Mouse (Mus musculus): Measurements from ENCODE around the gene Upk3a. TPM values are rescaled to one million over a fixed set of nuclear protein-coding genes. Genes with fewer than 3 reads are reported as not detected.

The Upk3a gene
- polyA plus RNA-seq, 1 experiment from 2014 or later, result 2.1 TPM

DNA sequence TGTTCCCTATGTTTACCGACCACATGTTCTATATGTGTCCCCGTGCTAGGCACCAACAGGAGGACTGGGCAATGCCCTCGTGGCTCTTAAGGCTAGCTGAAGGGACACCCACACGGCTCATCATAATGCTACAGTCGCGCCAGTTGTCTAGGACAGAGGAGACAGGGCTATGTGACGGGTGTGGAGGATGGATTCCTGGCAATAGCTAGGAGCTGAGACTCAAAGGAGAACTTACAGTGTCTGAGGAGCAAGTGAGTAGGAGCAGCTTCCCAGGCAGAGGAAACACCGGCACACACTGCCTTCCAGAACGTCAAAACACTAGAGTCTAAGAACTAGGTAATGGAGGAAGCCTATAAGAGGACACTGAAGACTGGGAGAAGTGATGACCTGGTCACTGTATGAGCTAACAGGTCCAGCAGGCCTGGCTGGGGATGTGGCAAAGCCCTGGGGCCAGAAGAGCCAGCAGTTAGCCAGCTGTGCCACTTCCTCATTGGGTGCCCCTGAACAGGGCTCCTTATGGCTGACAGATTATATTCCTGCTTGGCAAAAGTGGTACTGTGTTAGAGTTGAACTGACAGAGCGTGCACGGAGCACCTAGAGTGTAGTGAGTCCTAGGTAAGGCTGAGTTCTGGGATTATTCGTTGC, 31.3 kb upstream of the Upk3a start:
- 88% methylated on average over 12 of the region's 12 CpGs for WGBS
- Histone ChIP-seq H3K4me2 (ENCODE audit: low read length) (no peak overlapping the region), H3K9ac (ENCODE audit: low read length) (no peak overlapping the region), H3K36me3 (ENCODE audit: control insufficient read depth, insufficient read depth, low read length) (no peaks in the 10 kb centered on the region), H3K4me1 (replicated peaks; ENCODE audit: control insufficient read depth, insufficient read depth, low read length) (peaks cover 13% of the 10 kb centered on the region), H3K27me3 (replicated peaks; ENCODE audit: control insufficient read depth, insufficient read depth, low read length) (0 out of 2 replicates have a peak, but pooled peaks cover 6% of the 10 kb centered on the region), H3K27ac (ENCODE audit: low read depth) (no peak overlapping the region), H3K9me3 (ENCODE audit: control insufficient read depth, low read length) (no peaks in the 10 kb centered on the region), H3K4me3 (ENCODE audit: low read depth, low read length) (no peak overlapping the region)
- DNase-seq (ENCODE audit: low spot score) (no peak), ATAC-seq (replicated peaks; ENCODE audit: low FRiP score, low TSS enrichment, low read depth) (no peak)

DNA sequence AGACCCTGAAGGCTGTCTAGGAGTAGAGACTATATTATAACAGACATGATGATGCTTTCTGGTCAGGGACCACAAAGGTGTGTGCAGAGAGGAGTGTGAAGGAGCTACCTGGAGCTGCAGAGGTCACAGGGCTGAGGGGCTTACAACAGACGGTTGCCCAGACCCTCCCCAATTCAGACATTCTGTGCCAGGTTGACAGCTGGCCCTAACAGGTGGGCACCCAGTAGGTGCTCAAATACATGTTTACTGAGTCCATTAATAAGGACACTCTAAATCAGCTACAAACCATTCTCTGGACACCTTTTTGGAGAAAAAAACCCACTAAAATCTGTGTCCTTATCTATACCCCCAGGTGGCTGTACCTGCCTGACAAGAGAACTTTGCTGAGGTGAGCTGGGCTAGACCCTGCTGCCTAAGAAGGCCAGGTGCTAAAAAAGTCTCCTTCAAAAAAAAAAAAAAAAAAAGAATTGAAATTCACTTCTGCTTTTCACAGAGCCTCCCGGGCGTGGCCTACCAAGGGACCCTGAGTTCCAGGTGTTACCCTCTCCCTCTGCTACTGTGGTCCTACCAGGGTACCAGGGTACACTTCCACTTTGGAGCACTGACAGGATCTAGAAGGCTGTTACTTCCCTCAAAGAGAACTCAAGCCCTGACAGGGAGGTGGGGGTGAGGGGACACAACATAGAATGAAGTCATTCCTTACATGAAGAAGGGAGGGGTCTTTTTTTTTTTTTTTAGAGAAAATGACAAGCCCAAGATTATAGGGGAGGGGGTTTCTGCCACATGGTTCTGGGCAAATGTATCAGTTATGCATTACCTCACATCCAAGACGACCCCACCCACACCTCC, 30.5 kb upstream of the Upk3a start:
- no peaks in the 10 kb centered on the region for H3K36me3 ChIP-seq (ENCODE audit: control insufficient read depth, insufficient read depth, low read length)
- no peak for ATAC-seq (replicated peaks; ENCODE audit: low FRiP score, low TSS enrichment, low read depth)
- no peak for DNase-seq (ENCODE audit: low spot score)
- peak overlapping the region; percentile 76 for H3K4me3 ChIP-seq (ENCODE audit: low read depth, low read length)
- no peak overlapping the region for H3K27ac ChIP-seq (ENCODE audit: low read depth)
- peak overlapping the region; percentile 86 for H3K9ac ChIP-seq (ENCODE audit: low read length)
- 0 out of 2 replicates have a peak, but pooled peaks cover 6% of the 10 kb centered on the region for H3K27me3 ChIP-seq (replicated peaks; ENCODE audit: control insufficient read depth, insufficient read depth, low read length)
- peaks cover 13% of the 10 kb centered on the region for H3K4me1 ChIP-seq (replicated peaks; ENCODE audit: control insufficient read depth, insufficient read depth, low read length)
- WGBS, result 72% methylated on average over 4 of the region's 4 CpGs
- no peaks in the 10 kb centered on the region for H3K9me3 ChIP-seq (ENCODE audit: control insufficient read depth, low read length)
- H3K4me2 ChIP-seq (ENCODE audit: low read length), result peak overlapping the region; percentile 87

DNA sequence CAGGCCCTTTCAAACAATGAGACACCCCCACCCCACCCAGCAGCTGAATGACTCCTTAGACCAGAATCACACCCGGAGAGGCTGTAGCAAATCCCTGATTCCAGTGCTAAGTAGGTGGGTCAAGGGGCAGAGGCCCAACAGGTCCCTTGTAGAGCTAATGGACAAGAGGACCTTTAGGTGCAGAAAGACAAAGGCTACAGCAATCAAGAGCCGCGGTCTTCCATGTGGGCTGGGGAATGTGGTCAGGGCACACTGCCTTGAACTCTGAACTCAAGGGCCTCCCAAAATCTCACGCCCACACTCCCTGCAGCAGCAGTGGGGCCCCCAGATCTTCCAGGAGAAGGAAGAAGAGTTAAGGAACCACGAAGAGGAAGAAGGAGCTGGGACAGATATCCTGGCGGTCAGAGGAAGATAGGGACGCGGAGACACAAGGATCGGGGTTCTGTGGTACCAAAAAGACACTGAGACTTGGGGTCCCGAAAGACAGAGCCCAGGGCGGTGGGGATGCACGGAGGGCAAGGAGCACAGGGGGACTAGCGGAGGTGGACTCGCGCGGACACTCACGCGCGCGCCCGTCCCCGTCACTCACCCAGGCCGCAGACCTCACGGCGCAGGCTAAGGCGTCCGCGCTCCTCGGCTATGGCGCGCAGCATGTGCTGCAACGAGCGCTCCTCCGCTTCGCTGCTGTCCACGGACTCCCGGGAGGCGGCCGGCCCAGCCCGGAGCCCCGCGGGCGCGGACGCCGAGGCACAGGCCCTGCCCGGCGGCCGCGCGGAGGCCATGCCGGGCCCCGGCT, 29.7 kb upstream of the Upk3a start:
- peak overlapping the region; percentile 57; the same call in 1 of the 2 replicates for H3K27ac ChIP-seq (ENCODE audit: low read depth)
- ATAC-seq (replicated peaks; ENCODE audit: low FRiP score, low TSS enrichment, low read depth) (peak; percentile 55), DNase-seq (ENCODE audit: low spot score) (peak; percentile 80)
- H3K4me3 ChIP-seq (ENCODE audit: low read depth, low read length), result peak overlapping the region; percentile 76
- WGBS, result under 1% methylated on average over 48 of the region's 53 CpGs
- peak overlapping the region; percentile 87 for H3K4me2 ChIP-seq (ENCODE audit: low read length)
- H3K36me3 ChIP-seq (ENCODE audit: control insufficient read depth, insufficient read depth, low read length), result no peaks in the 10 kb centered on the region
- H3K27me3 ChIP-seq (replicated peaks; ENCODE audit: control insufficient read depth, insufficient read depth, low read length), result 0 out of 2 replicates have a peak, but pooled peaks cover 6% of the 10 kb centered on the region
- peaks cover 13% of the 10 kb centered on the region for H3K4me1 ChIP-seq (replicated peaks; ENCODE audit: control insufficient read depth, insufficient read depth, low read length)
- peak overlapping the region; percentile 86 for H3K9ac ChIP-seq (ENCODE audit: low read length)
- H3K9me3 ChIP-seq (ENCODE audit: control insufficient read depth, low read length), result no peaks in the 10 kb centered on the region

DNA sequence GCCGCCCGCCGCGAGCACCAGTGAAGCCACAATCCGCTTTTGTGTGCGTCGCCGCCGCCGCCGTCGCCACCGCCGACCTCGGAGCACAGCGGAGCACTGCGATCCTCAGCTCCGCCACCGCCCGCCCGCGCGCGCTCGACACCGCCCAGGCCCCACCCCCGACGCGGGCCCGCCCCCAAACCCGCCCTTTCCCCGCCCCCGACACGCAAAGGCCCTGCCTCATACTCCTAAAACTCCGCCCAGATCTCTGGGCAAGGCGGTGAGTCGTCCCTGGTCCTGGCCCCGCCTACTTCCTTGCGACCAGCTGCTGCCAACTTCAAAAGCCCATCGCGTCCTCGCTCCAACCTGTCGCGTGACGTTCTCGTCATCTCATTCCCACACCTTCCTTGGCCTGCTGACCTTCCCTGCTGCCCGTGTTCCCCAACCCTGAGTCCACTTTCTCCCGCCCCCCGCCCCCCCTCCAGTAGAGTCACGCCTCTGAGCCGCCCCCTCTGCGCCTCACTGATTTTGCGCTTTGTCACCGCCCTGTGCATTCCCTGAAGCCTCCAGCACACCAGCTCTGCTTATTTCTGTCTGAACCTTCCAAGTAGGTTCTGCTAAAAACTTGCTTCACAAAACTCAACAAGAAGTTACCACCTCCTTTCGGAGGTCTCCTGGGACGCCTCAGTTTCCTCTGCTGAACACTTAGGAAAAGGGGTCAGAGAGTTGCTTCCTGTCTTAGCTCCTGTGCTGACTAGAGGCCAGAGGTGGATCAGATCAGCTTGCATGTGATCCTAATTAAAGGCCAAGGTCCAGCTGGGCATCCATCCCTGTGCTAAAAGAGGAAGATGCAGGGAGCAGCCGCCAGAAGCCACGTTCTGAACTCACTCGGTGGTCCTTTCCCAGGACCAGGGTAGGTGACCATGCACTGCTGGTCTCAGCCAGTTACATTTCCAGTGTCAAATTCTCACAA, 28.8 kb upstream of the Upk3a start, which contains the start of gene 5031439G07Rik:
5031439G07Rik (minus strand) TSS at position 678 of the 952 bp plus-strand sequence.
- peak within 1 kb of the TSS; percentile 76 for H3K4me3 ChIP-seq (ENCODE audit: low read depth, low read length)
- H3K36me3 ChIP-seq (ENCODE audit: control insufficient read depth, insufficient read depth, low read length), result no peaks in the 10 kb centered on the region
- ATAC-seq (replicated peaks; ENCODE audit: low FRiP score, low TSS enrichment, low read depth) (peak; percentile 91), DNase-seq (ENCODE audit: low spot score) (peak; percentile 98)
- peak within 1 kb of the TSS; percentile 86 for H3K9ac ChIP-seq (ENCODE audit: low read length)
- WGBS, result 2% methylated on average over 42 of the region's 59 CpGs
- no peaks in the 10 kb centered on the region for H3K9me3 ChIP-seq (ENCODE audit: control insufficient read depth, low read length)
- peak within 1 kb of the TSS; percentile 87 for H3K4me2 ChIP-seq (ENCODE audit: low read length)
- peaks cover 13% of the 10 kb centered on the region for H3K4me1 ChIP-seq (replicated peaks; ENCODE audit: control insufficient read depth, insufficient read depth, low read length)
- 0 out of 2 replicates have a peak, but pooled peaks cover 6% of the 10 kb centered on the region for H3K27me3 ChIP-seq (replicated peaks; ENCODE audit: control insufficient read depth, insufficient read depth, low read length)
- peak within 1 kb of the TSS; percentile 67 for H3K27ac ChIP-seq (ENCODE audit: low read depth)

DNA sequence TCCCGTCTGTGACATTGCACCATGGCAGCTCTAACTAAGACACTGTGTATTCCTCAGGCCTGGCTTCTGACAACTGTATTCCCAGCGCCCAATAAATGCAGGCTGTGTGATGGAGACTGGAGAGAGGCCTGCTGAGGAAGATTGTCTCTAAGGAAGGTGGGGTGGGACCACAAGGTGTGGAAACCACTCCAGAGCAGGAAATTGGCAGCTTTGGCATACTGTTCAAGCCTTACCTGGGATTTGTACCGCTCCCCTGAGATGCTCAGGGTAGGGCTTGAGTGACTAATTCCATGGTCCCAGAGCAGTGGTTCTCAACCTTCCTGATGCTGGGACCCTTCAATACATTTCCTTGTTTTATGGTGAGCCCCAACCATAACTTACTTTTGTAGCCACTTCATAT, 27.8 kb upstream of the Upk3a start:
- no peak for DNase-seq (ENCODE audit: low spot score)
- Histone ChIP-seq H3K9me3 (ENCODE audit: control insufficient read depth, low read length) (no peaks in the 10 kb centered on the region), H3K27me3 (replicated peaks; ENCODE audit: control insufficient read depth, insufficient read depth, low read length) (0 out of 2 replicates have a peak, but pooled peaks cover 6% of the 10 kb centered on the region), H3K4me2 (ENCODE audit: low read length) (no peak overlapping the region), H3K4me1 (replicated peaks; ENCODE audit: control insufficient read depth, insufficient read depth, low read length) (peaks cover 13% of the 10 kb centered on the region), H3K9ac (ENCODE audit: low read length) (no peak overlapping the region), H3K27ac (ENCODE audit: low read depth) (no peak overlapping the region), H3K4me3 (ENCODE audit: low read depth, low read length) (no peak overlapping the region), H3K36me3 (ENCODE audit: control insufficient read depth, insufficient read depth, low read length) (no peaks in the 10 kb centered on the region)
- 63% methylated on average over 3 of the region's 3 CpGs for WGBS
- ATAC-seq (replicated peaks; ENCODE audit: low FRiP score, low TSS enrichment, low read depth), result no peak

DNA sequence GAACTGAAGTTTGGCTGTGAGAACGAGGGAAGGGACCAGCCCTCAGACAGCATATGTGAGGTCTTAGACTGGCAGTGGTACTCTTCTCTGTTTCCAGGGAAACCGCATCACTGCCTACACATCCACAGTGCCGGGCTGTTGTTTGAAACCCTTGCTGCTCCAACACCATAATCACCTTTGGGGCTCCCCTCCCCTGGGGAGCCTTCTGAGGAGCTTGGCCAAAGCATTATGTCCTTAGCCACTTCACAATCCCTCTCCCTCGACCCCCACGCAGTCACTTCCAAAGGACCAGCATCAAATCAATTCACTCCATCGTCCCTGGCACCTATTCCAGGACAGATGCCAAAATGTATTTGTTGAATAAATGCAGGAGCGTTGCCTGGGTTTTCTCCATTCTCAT, 27.2 kb upstream of the Upk3a start:
- H3K36me3 ChIP-seq (ENCODE audit: control insufficient read depth, insufficient read depth, low read length), result no peaks in the 10 kb centered on the region
- DNase-seq (ENCODE audit: low spot score) (no peak), ATAC-seq (replicated peaks; ENCODE audit: low FRiP score, low TSS enrichment, low read depth) (no peak)
- H3K27me3 ChIP-seq (replicated peaks; ENCODE audit: control insufficient read depth, insufficient read depth, low read length), result 0 out of 2 replicates have a peak, but pooled peaks cover 6% of the 10 kb centered on the region
- peaks cover 13% of the 10 kb centered on the region for H3K4me1 ChIP-seq (replicated peaks; ENCODE audit: control insufficient read depth, insufficient read depth, low read length)
- WGBS, result 70% methylated on average over 7 of the region's 7 CpGs
- H3K4me3 ChIP-seq (ENCODE audit: low read depth, low read length), result no peak overlapping the region
- no peak overlapping the region for H3K4me2 ChIP-seq (ENCODE audit: low read length)
- no peaks in the 10 kb centered on the region for H3K9me3 ChIP-seq (ENCODE audit: control insufficient read depth, low read length)
- H3K9ac ChIP-seq (ENCODE audit: low read length), result no peak overlapping the region
- no peak overlapping the region for H3K27ac ChIP-seq (ENCODE audit: low read depth)

DNA sequence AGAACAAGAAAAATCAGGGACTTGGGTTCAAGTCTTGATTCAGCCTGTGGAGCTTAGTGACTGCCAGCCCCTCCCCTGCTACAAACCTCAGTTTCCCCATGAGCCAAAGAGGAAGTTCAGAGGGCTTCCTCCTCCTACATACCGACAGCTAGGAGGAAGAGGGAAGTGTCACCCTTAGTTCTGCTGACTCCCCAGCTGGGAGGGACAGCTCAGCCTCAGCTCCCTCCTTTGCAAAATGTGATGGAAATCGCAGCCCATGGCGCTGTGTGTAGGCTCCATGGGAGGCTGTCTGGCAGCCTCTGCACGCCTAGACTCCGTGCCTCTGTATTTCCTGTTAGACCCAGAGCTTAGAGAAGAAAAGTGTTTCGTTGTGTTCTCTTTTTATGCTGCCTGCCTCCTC, 22.4 kb upstream of the Upk3a start:
- WGBS, result 29% methylated on average over 6 of the region's 6 CpGs

More for the DNA sequence above, 22.4 kb upstream of the Upk3a start:
- Histone ChIP-seq H3K27me3 (replicated peaks; ENCODE audit: control insufficient read depth, insufficient read depth, low read length) (0 out of 2 replicates have a peak, but pooled peaks cover under 1% of the 10 kb centered on the region), H3K9me3 (ENCODE audit: control insufficient read depth, low read length) (no peaks in the 10 kb centered on the region), H3K27ac (ENCODE audit: low read depth) (no peak overlapping the region), H3K36me3 (ENCODE audit: control insufficient read depth, insufficient read depth, low read length) (no peaks in the 10 kb centered on the region), H3K4me3 (ENCODE audit: low read depth, low read length) (no peak overlapping the region), H3K4me1 (replicated peaks; ENCODE audit: control insufficient read depth, insufficient read depth, low read length) (no peaks in the 10 kb centered on the region), H3K9ac (ENCODE audit: low read length) (no peak overlapping the region), H3K4me2 (ENCODE audit: low read length) (no peak overlapping the region)
- ATAC-seq (replicated peaks; ENCODE audit: low FRiP score, low TSS enrichment, low read depth), result no peak
- DNase-seq (ENCODE audit: low spot score), result no peak
